Mouse (Mus musculus) myocyte (in vitro differentiated cells): ENCODE results near the gene Shank2. TPM values are rescaled to one million over a fixed set of nuclear protein-coding genes. Genes with fewer than 3 reads are reported as not detected.

Experiments used
- H3K27me3 ChIP-seq: one replicate; pipeline ENCODE4 v1.6.1; 2011; ENCODE audit not compliant: control insufficient read depth, insufficient read depth, insufficient read length
- H3K36me3 ChIP-seq: one replicate; pipeline ENCODE4 v1.6.1; 2011; ENCODE audit not compliant: control insufficient read depth, insufficient read depth
- H3K4me2 ChIP-seq: one replicate; pipeline ENCODE4 v1.6.1; 2011; ENCODE audit warnings: low read depth, control low read depth
- H3K4me3 ChIP-seq: one replicate; pipeline ENCODE4 v1.5.1; 2011; ENCODE audit warnings: mild to moderate bottlenecking, control low read depth, moderate library complexity
- H3K79me2 ChIP-seq: one replicate; pipeline ENCODE4 v1.6.1; 2011; ENCODE audit not compliant: control insufficient read depth, insufficient read depth
- H3ac ChIP-seq: one replicate; pipeline ENCODE4 v1.6.1; 2011; ENCODE audit not compliant: control insufficient read depth, insufficient read length
- CEBPB ChIP-seq: IDR thresholded peaks from 2 replicates; pipeline ENCODE4 v1.6.1; 2011; ENCODE audit warnings: mild to moderate bottlenecking, moderate library complexity; ENCODE audit not compliant: poor library complexity, insufficient read depth, severe bottlenecking
- E2F4 ChIP-seq: IDR thresholded peaks from one replicate; pipeline ENCODE4 v1.6.1; 2011; ENCODE audit warnings: mild to moderate bottlenecking, control low read depth, moderate library complexity; ENCODE audit not compliant: insufficient read depth
- MAX ChIP-seq: IDR thresholded peaks from one replicate; pipeline ENCODE4 v1.6.1; 2011; ENCODE audit warnings: low read depth, mild to moderate bottlenecking, control low read depth
- MYOD1 ChIP-seq, 3 experiments: IDR thresholded peaks; one replicate each; pipeline ENCODE4 v1.6.1; 2011; ENCODE audit warnings: control low read depth in 2 of 3, low read depth in 2 of 3, mild to moderate bottlenecking in 2 of 3, moderate library complexity in 1 of 3; ENCODE audit not compliant: insufficient read length in 2 of 3, control insufficient read depth in 1 of 3
- MYOG ChIP-seq, 3 experiments: IDR thresholded peaks; one replicate each; pipeline ENCODE4 v1.6.1; 2011; ENCODE audit warnings: control low read depth in 2 of 3, low read depth in 2 of 3, mild to moderate bottlenecking in 2 of 3; ENCODE audit not compliant: insufficient read length in 2 of 3, control insufficient read depth in 1 of 3, insufficient read depth in 1 of 3
- POLR2A ChIP-seq: IDR thresholded peaks from one replicate; pipeline ENCODE4 v1.6.1; 2011; ENCODE audit warnings: low read depth, mild to moderate bottlenecking, control low read depth, moderate library complexity; ENCODE audit not compliant: insufficient read length
- POLR2AphosphoS2 ChIP-seq: IDR thresholded peaks from one replicate; pipeline ENCODE4 v1.6.1; 2011; ENCODE audit warnings: low read depth, control low read depth; ENCODE audit not compliant: insufficient read length
- REST ChIP-seq: IDR thresholded peaks from one replicate; pipeline ENCODE4 v1.6.1; 2011; ENCODE audit warnings: mild to moderate bottlenecking, control low read depth, moderate library complexity; ENCODE audit not compliant: insufficient read depth, insufficient read length
- SRF ChIP-seq: IDR thresholded peaks from one replicate; pipeline ENCODE4 v1.6.1; 2011; ENCODE audit warnings: low read depth; ENCODE audit not compliant: control insufficient read depth, insufficient read length
- TCF12 ChIP-seq: IDR thresholded peaks from one replicate; pipeline ENCODE4 v1.6.1; 2011; ENCODE audit warnings: mild to moderate bottlenecking, control low read depth; ENCODE audit not compliant: poor library complexity, insufficient read depth, severe bottlenecking
- TCF3 ChIP-seq: IDR thresholded peaks from one replicate; pipeline ENCODE4 v1.6.1; 2011; ENCODE audit warnings: low read depth, control low read depth; ENCODE audit not compliant: insufficient read length
- USF1 ChIP-seq: IDR thresholded peaks from one replicate; pipeline ENCODE4 v1.6.1; 2011; ENCODE audit warnings: low read depth, mild to moderate bottlenecking, control low read depth, moderate library complexity
- polyA plus RNA-seq: library from polyadenylated mRNA; unstranded; fragments of >200 nt; fragmentation: generic; extraction: Trizol; gene quantifications from one replicate; pipeline ENCODE4 v1.2.1, GENCODE M21; 2012; ENCODE audit warnings: missing spikeins

The Shank2 gene
- polyA plus RNA-seq, 1 experiment = 0.07 TPM

GRCm38 (mm10) chr7:144271074-144271473 lies 269.3 kb downstream of the Shank2 start:
- no peak overlapping the region for H3K4me2 ChIP-seq
- H3K36me3 ChIP-seq = no peaks in the 10 kb centered on the region
- no peak overlapping the region for H3ac ChIP-seq
- H3K79me2 ChIP-seq = no peaks in the 10 kb centered on the region
- no peak for TF ChIP-seq CEBPB
- H3K4me3 ChIP-seq = no peak overlapping the region
- H3K27me3 ChIP-seq = no peaks in the 10 kb centered on the region

DNA sequence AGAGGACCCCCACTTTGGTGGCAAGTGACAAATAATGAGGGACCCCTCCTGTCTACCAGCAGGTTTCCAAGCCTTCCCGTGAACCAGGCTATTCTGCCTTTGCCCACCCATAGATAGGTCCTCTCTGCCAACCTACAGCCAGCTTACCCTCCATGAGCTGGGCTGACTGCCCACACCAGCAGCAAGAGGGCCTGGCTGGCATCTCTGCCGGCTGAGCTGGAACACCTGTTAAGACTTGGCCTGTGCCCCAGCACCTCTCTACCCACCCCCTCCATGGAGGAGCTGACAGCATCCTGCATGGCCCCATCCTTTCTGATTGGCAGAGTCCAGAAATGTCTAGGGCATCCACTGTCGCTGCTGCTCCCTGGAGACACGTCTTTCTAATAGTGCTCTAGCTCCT lies 277.0 kb downstream of the Shank2 start:
- Histone ChIP-seq H3K27me3 (peaks cover 14% of the 10 kb centered on the region), H3K79me2 (no peaks in the 10 kb centered on the region), H3K4me2 (no peak overlapping the region), H3K36me3 (no peaks in the 10 kb centered on the region), H3K4me3 (no peak overlapping the region), H3ac (no peak overlapping the region)
- TF ChIP-seq MAX = no peak

- Histone ChIP-seq H3K27me3 (peaks cover 21% of the 10 kb centered on the region), H3K79me2 (no peaks in the 10 kb centered on the region), H3K36me3 (no peaks in the 10 kb centered on the region), H3K4me2 (no peak overlapping the region), H3ac (no peak overlapping the region), H3K4me3 (no peak overlapping the region)
- no peak for TF ChIP-seq MAX
Observed at GRCm38 (mm10) chr7:144283701-144284100, 282.0 kb downstream of the Shank2 start.

DNA sequence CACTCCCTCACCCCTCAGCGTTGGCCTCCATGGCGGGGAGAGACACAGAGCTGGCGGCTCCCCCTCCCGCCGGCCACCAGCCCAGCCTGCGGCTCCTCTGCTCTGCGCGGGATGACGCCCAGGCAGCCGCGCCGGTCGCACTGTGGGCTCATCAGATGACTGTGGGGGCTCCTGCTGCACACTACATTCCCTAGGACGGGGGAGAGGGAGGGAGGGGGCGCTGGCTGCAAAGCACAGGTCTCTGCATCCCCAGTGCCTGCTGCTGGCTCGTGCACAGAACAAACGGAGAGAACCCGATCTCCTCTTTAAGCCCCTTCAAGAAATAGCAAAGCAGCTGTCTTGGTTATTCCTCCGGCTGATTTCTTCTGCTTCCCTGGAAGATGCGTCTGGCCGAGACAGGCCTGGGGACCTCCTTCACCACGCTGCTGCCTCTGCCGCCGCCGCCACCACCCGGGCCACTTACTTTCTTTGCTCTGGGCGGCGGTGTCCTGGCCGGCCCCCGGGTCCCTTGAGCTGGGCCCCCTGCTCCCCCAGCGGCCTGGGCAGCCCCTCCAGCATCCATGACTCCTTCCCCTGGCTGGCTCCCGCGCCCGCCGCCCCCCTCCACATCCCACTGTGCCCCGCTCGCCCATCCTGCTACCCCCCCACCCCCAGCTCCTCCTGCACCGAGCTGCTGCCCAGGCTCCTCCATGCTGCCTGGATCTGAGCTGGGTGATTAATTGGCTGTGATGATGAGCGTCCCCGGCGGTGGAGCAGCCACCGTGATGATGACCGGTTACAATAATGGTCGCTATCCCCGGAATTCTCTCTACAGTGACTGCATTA lies 282.7 kb downstream of the Shank2 start:
- Histone ChIP-seq H3K4me3 (no peak overlapping the region), H3K4me2 (no peak overlapping the region), H3K79me2 (no peaks in the 10 kb centered on the region), H3K27me3 (peaks cover 20% of the 10 kb centered on the region), H3ac (no peak overlapping the region), H3K36me3 (no peaks in the 10 kb centered on the region)
- TF ChIP-seq CEBPB (no peak), TCF12 (no peak), SRF (no peak), MYOD1 (IDR thresholded peaks at IDR 0.05; ENCODE audit: control insufficient read depth in 1 of 3, insufficient read length in 2 of 3, low read depth in 2 of 3) (no peak), MYOG (IDR thresholded peaks at IDR 0.05; ENCODE audit: control insufficient read depth in 1 of 3, insufficient read depth in 1 of 3, insufficient read length in 2 of 3, low read depth in 2 of 3) (no peak), POLR2AphosphoS2 (no peak), REST (no peak), USF1 (no peak), TCF3 (no peak), MAX (no peak)

DNA sequence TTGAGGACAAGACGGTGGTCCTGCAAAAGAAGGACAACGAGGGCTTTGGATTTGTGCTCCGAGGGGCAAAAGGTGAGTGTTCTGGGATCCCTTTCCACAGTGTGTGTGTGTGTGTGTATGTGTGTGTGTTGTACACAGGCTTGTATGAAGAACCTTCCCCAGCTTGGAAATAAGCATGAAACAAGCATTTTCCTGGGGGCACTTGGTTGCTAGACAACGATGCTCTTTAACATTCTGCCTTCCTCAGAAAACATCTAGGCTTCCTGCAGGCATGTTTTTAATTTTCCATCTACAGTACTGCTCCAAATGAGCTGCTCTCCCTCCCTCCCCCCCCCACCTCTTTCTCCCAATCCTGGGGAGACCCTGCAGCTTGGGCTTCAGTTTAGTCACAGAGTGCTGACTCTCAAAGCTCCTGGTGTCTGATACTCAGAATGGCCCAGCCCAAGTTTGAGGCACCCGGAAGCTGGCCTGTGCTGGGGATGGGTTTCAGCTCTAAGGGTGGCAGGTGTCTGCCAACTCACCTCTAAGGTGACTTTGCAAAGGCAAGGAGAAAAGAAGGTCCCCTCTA lies 283.4 kb downstream of the Shank2 start:
- H3K4me3 ChIP-seq = no peak overlapping the region
- no peak overlapping the region for H3ac ChIP-seq
- H3K4me2 ChIP-seq = no peak overlapping the region
- no peaks in the 10 kb centered on the region for H3K36me3 ChIP-seq
- TF ChIP-seq MAX (no peak), CEBPB (no peak), REST (no peak), USF1 (no peak), E2F4 (no peak), MYOG (IDR thresholded peaks at IDR 0.05; ENCODE audit: control insufficient read depth in 1 of 3, insufficient read depth in 1 of 3, insufficient read length in 2 of 3, low read depth in 2 of 3) (no peak), TCF12 (no peak), POLR2A (no peak), SRF (no peak)
- no peaks in the 10 kb centered on the region for H3K79me2 ChIP-seq
- peaks cover 20% of the 10 kb centered on the region for H3K27me3 ChIP-seq

DNA sequence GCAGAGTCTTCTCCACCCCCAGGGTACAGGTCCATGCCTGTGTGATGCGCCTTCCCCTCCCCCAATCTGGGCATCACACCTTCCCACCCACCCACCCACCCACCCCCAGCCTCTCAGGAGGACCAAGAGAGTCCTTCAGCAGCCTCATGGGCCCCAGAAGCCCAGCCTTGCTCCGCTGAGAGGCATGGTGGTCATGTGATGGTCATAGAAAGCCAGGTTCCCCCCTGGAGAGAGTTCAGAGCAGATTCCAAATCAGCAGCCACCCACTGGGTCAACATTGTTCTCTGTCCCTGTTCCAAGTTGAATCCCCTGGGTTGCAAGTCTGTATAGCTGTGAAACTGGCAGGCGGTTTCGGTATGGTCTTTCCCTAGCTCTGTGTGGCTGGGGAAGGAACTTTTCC lies 284.2 kb downstream of the Shank2 start:
- H3K4me3 ChIP-seq = no peak overlapping the region
- peaks cover 20% of the 10 kb centered on the region for H3K27me3 ChIP-seq
- no peak overlapping the region for H3ac ChIP-seq
- H3K4me2 ChIP-seq = no peak overlapping the region
- TF ChIP-seq CEBPB (no peak), USF1 (no peak), SRF (no peak), MAX (no peak), E2F4 (no peak), MYOG (IDR thresholded peaks at IDR 0.05; ENCODE audit: control insufficient read depth in 1 of 3, insufficient read depth in 1 of 3, insufficient read length in 2 of 3, low read depth in 2 of 3) (no peak), POLR2AphosphoS2 (no peak), TCF12 (no peak), POLR2A (no peak), TCF3 (no peak), REST (no peak), MYOD1 (IDR thresholded peaks at IDR 0.05; ENCODE audit: control insufficient read depth in 1 of 3, insufficient read length in 2 of 3, low read depth in 2 of 3) (no peak)
- H3K79me2 ChIP-seq = no peaks in the 10 kb centered on the region
- H3K36me3 ChIP-seq = no peaks in the 10 kb centered on the region
